Mouse (Mus musculus): ENCODE data around the gene Atp9a.

DNA sequence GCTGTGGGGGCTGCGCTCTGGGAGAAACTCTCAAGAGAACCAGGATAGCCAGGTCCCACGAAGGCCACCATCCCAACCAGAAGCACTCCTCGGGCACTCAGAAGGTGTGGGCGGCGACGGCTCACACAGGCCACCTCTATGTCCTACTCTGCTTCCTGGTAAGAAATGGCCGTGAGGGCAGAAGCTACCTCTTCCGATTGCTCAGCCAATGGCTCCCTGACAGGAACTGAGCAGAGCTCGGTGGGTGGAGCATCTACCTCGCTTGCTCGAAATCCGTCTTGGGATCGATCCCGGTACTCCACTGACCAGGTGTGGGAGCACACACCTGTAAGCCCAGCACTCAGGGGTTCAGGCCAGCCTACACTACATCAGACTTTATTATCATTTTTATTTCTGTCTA is 72.0 kb downstream of the Atp9a start:
- TF ChIP-seq POLR2A (IDR thresholded peaks at IDR 0.05; ENCODE audit: insufficient read length, low read depth) (no peak), POLR2AphosphoS2 (IDR thresholded peaks at IDR 0.05; ENCODE audit: insufficient read length, low read depth) (no peak), MAX (IDR thresholded peaks at IDR 0.05; ENCODE audit: low read depth) (no peak), E2F4 (IDR thresholded peaks at IDR 0.05; ENCODE audit: insufficient read depth) (no peak), USF1 (IDR thresholded peaks at IDR 0.05; ENCODE audit: low read depth) (no peak), REST (IDR thresholded peaks at IDR 0.05; ENCODE audit: insufficient read depth, insufficient read length) (no peak), MYOG (IDR thresholded peaks at IDR 0.05; ENCODE audit: control insufficient read depth in 1 of 3, insufficient read depth in 1 of 3, insufficient read length in 2 of 3, low read depth in 2 of 3) (no peak), MYOD1 (IDR thresholded peaks at IDR 0.05; ENCODE audit: control insufficient read depth in 1 of 3, insufficient read length in 2 of 3, low read depth in 2 of 3) (no peak), CEBPB (IDR thresholded peaks at IDR 0.05; ENCODE audit: insufficient read depth, poor library complexity, severe bottlenecking) (no peak)

All from myocyte (in vitro differentiated cells).